In genomic region chr10:80165392-80166128, GRCm38 (mm10) we compare ENCODE assay signal across 7 mouse cellular contexts. TPM values are rescaled to one million over a fixed set of nuclear protein-coding genes. Genes with fewer than 3 reads are reported as not detected.
DNase-seq lines count a peak whose midpoint lies in the region; ATAC-seq and TF ChIP-seq lines count a peak whose summit lies in the region.

Gene Cirbp (plus strand): TSS chr10:80165985.

- H3K27me3 ChIP-seq in heart, embryonic 16.5 days (ENCODE audit: control insufficient read depth, insufficient read depth, low read length), result no peaks in the 10 kb centered on the region
- H3K27me3 ChIP-seq in liver, embryonic 16.5 days (ENCODE audit: control insufficient read depth, insufficient read depth, low read depth, low read length), result no peaks in the 10 kb centered on the region

- peak within 1 kb of the TSS; percentile 20 to 44; a peak in 2 of 4 replicates for H3K4me3 ChIP-seq in ES-E14 (ENCODE audit: insufficient read depth in 1 of 2, low read depth in 1 of 2, low read length in 2 of 2, poor library complexity in 1 of 2, severe bottlenecking in 1 of 2)
- peak within 1 kb of the TSS; percentile 46 for H3K4me3 ChIP-seq in heart, embryonic 16.5 days (ENCODE audit: low read length)
- peak within 1 kb of the TSS; percentile 62 for H3K4me3 ChIP-seq in liver, embryonic 16.5 days (ENCODE audit: low read depth, low read length)

- H3K4me1 ChIP-seq in ES-E14 (ENCODE audit: control insufficient read depth in 2 of 2, insufficient read depth in 2 of 2, low read length in 2 of 2, poor library complexity in 1 of 2), result peaks cover 11 to 38% of the 10 kb centered on the region in 2 experiments
- H3K4me1 ChIP-seq in heart, embryonic 16.5 days (ENCODE audit: control insufficient read depth, insufficient read depth, low read length), result peaks cover 57% of the 10 kb centered on the region
- H3K4me1 ChIP-seq in liver, embryonic 16.5 days (ENCODE audit: control insufficient read depth, low read depth, low read length), result peaks cover 72% of the 10 kb centered on the region

- H3K9me3 ChIP-seq in ES-E14 (ENCODE audit: control insufficient read depth, insufficient read depth, low read depth, low read length), result no peaks in the 10 kb centered on the region
- H3K9me3 ChIP-seq in heart, embryonic 16.5 days (replicated peaks; ENCODE audit: control insufficient read depth, low read length), result no peaks in the 10 kb centered on the region
- no peaks in the 10 kb centered on the region for H3K9me3 ChIP-seq in liver, embryonic 16.5 days (replicated peaks; ENCODE audit: control insufficient read depth, low read length)

- 18% methylated on average over 20 of the region's 20 CpGs for WGBS in heart, embryonic 16.5 days
- WGBS in liver, embryonic 16.5 days (ENCODE audit: insufficient replicate concordance), result 30% methylated on average over 20 of the region's 20 CpGs

- in situ Hi-C loops in ES-E14 (cut with MboI; ENCODE audit: low sequenced_read_pairs in 2 of 2, unreplicated experiment in 2 of 2), result no loop called here

- no peak for ATAC-seq in erythroid progenitor cell, adult 5-6 weeks (replicated peaks; ENCODE audit: low FRiP score, poor library complexity, severe bottlenecking)
- ATAC-seq in heart, embryonic 16.5 days (replicated peaks; ENCODE audit: extremely low read depth, insufficient read depth, low FRiP score), result no peak
- ATAC-seq in liver, embryonic 16.5 days (ENCODE audit: low read depth), result no peak

- no peak for DNase-seq in ES-E14 (ENCODE audit: low read depth, low spot score)
- DNase-seq in adrenal gland, adult 2 months, result peak; percentile 81
- peak; percentile 70 for DNase-seq in kidney, postnatal 14 days
- DNase-seq in right cerebral cortex, postnatal 14 days, result peak; percentile 52

- H3K4me2 ChIP-seq in heart, embryonic 16.5 days (ENCODE audit: low read depth, low read length), result peak within 1 kb of the TSS; percentile 83
- peak within 1 kb of the TSS; percentile 96 for H3K4me2 ChIP-seq in liver, embryonic 16.5 days (ENCODE audit: low read depth, low read length)

- peaks cover 10% of the 10 kb centered on the region for H3K36me3 ChIP-seq in ES-E14 (ENCODE audit: control insufficient read depth, insufficient read depth, low read length, poor library complexity, severe bottlenecking)
- H3K36me3 ChIP-seq in heart, embryonic 16.5 days (ENCODE audit: control insufficient read depth, insufficient read depth), result peaks cover 10% of the 10 kb centered on the region
- H3K36me3 ChIP-seq in liver, embryonic 16.5 days (ENCODE audit: control insufficient read depth, insufficient read depth), result peaks cover 10% of the 10 kb centered on the region

- H3K27ac ChIP-seq in ES-E14 (ENCODE audit: insufficient read depth, low read depth, low read length, poor library complexity, severe bottlenecking), result no peak within 1 kb of the TSS
- peak within 1 kb of the TSS; percentile 90 for H3K27ac ChIP-seq in heart, embryonic 16.5 days (ENCODE audit: low read length)
- peak within 1 kb of the TSS; percentile 77; the same call in 1 of the 2 replicates for H3K27ac ChIP-seq in liver, embryonic 16.5 days (ENCODE audit: low read length)

- no peak within 1 kb of the TSS for H3K9ac ChIP-seq in ES-E14 (ENCODE audit: insufficient read depth, low read depth, low read length, poor library complexity, severe bottlenecking)
- H3K9ac ChIP-seq in heart, embryonic 16.5 days (ENCODE audit: low read length), result peak within 1 kb of the TSS; percentile 68
- H3K9ac ChIP-seq in liver, embryonic 16.5 days (ENCODE audit: low read depth, low read length), result peak within 1 kb of the TSS; percentile 67

TF ChIP-seq in ES-E14, 5 proteins besides CTCF, POLR2A, EP300 and RAD21:
- TF ChIP-seq HCFC1 (IDR thresholded peaks at IDR 0.05; ENCODE audit: borderline replicate concordance, insufficient read depth, low read length) (no peak), ZC3H11A (IDR thresholded peaks at IDR 0.05; ENCODE audit: borderline replicate concordance, low read depth, low read length) (no peak), CHD2 (IDR thresholded peaks at IDR 0.05; ENCODE audit: low read depth, low read length) (no peak), ZNF384 (IDR thresholded peaks at IDR 0.05; ENCODE audit: low read depth, low read length) (no peak), MAFK (IDR thresholded peaks at IDR 0.05; ENCODE audit: insufficient read depth, low read depth, low read length) (no peak)
TF ChIP-seq in ES-E14: peak in this region for 0.

RNA-seq across cellular contexts. Expression of gene Cirbp, which starts in this region (rescaled TPM):
- 69.6 and 105 TPM in 2 replicates for total RNA-seq in ES-E14 (2012; rRNA removed)
- 10 to 100 TPM; 30.6 to 77.0 TPM for total RNA-seq in adrenal gland, adult 2 months (2021)
- polyA plus RNA-seq in adrenal gland, adult 2 months (2012; rRNA removed), result 108 and 152 TPM in 2 replicates
- 10.1 and 19.7 TPM in 2 replicates for total RNA-seq in erythroid progenitor cell, adult 5-6 weeks (2015; ENCODE audit: low replicate concordance)
- total RNA-seq in erythroid progenitor cell, adult 5-6 weeks (2017; ENCODE audit: low replicate concordance), result 33.5 and 39.6 TPM in 2 replicates
- 85.3 and 87.6 TPM in 2 replicates for polyA plus RNA-seq in heart, embryonic 16.5 days (2015; fragmentation: Nextera tagmentation; extraction: Ambion mirVana)
- 13.8 and 14.2 TPM in 2 replicates for polyA plus RNA-seq in liver, embryonic 16.5 days (2015; fragmentation: Nextera tagmentation; extraction: Ambion mirVana)
